Comparison of ENCODE assay signal across 10 mouse cellular contexts in genomic region chr8:70278175-70278574, GRCm38 (mm10). TPM values are rescaled to one million over a fixed set of nuclear protein-coding genes. Genes with fewer than 3 reads are reported as not detected.
A peak's percentile ranks its signal among the peaks of the same experiment; 100 is the strongest.
DNase-seq lines count a peak whose midpoint lies in the region; ATAC-seq and TF ChIP-seq lines count a peak whose summit lies in the region.
"Had no signal": no experiment of that assay in that cellular context is flagged by ENCODE, and none has a peak within 500 bp of the region (broad histone marks: within the 10 kb centered on the region; RNA-seq: fewer than 3 reads in every experiment).

No protein-coding gene starts in this region.

- no peak overlapping the region for H3K4me3 ChIP-seq in cerebellum, adult 2 months (replicated peaks; ENCODE audit: insufficient read depth, low read depth, low read length)
- H3K4me3 ChIP-seq in kidney, embryonic 14.5 days (ENCODE audit: low read length), result no peak overlapping the region
- no peak overlapping the region for H3K4me3 ChIP-seq in stomach, embryonic 15.5 days (replicated peaks)
- H3K4me3 ChIP-seq: forebrain, embryonic 15.5 days had no signal

- WGBS in cerebellum, adult 2 months, result 32% methylated on average over 15 of the region's 15 CpGs
- 52% methylated on average over 15 of the region's 15 CpGs for WGBS in kidney, embryonic 14.5 days
- WGBS in stomach, embryonic 15.5 days, result 53% methylated on average over 15 of the region's 15 CpGs

- no peaks in the 10 kb centered on the region; the same call in 1 of the 2 replicates for H3K9me3 ChIP-seq in kidney, embryonic 14.5 days (ENCODE audit: control insufficient read depth, low read length)
- H3K9me3 ChIP-seq in stomach, embryonic 15.5 days, result no peaks in the 10 kb centered on the region
- H3K9me3 ChIP-seq: forebrain, embryonic 15.5 days had no signal

- no peaks in the 10 kb centered on the region; the same call in 1 of the 2 replicates for H3K4me1 ChIP-seq in cerebellum, adult 2 months (ENCODE audit: control insufficient read depth, insufficient read depth, low read length)
- peaks cover 16% of the 10 kb centered on the region for H3K4me1 ChIP-seq in kidney, embryonic 14.5 days (ENCODE audit: control insufficient read depth, insufficient read depth, low read length)
- peaks cover 14% of the 10 kb centered on the region for H3K4me1 ChIP-seq in stomach, embryonic 15.5 days

- TF ChIP-seq CTCF in cerebellum, adult 2 months (IDR thresholded peaks at IDR 0.05; ENCODE audit: borderline replicate concordance, insufficient read depth, low read depth, low read length), result no peak

- no peak for TF ChIP-seq POLR2A in cerebellum, adult 2 months (IDR thresholded peaks at IDR 0.05; ENCODE audit: borderline replicate concordance, insufficient read depth, low read length)

- no peak for ATAC-seq in kidney, embryonic 14.5 days (ENCODE audit: low FRiP score, low TSS enrichment)
- ATAC-seq in stomach, embryonic 15.5 days (ENCODE audit: insufficient read depth, low FRiP score, low read depth), result no peak
- ATAC-seq: forebrain, embryonic 15.5 days; Patski had no signal

- DNase-seq in cerebellum, adult 2 months, result no peak
- no peak for DNase-seq in cerebellum, postnatal 25 days
- no peak for DNase-seq in kidney, adult 8-10 months
- DNase-seq in right cerebral cortex, adult 18-20 months, result peak; percentile 43
- no peak for DNase-seq in right cerebral cortex, postnatal 4 days
- no peak for DNase-seq in T-cell, adult 2 months (ENCODE audit: low spot score)

- H3K27me3 ChIP-seq in cerebellum, adult 2 months (ENCODE audit: control insufficient read depth, insufficient read depth, low read length), result peaks cover 5% of the 10 kb centered on the region; the same call in 1 of the 2 replicates
- H3K27me3 ChIP-seq in kidney, embryonic 14.5 days (ENCODE audit: control insufficient read depth, insufficient read depth, low read length), result no peaks in the 10 kb centered on the region
- no peaks in the 10 kb centered on the region for H3K27me3 ChIP-seq in stomach, embryonic 15.5 days (replicated peaks)
- H3K27me3 ChIP-seq: forebrain, embryonic 15.5 days; Patski had no signal

- H3K4me2 ChIP-seq in kidney, embryonic 14.5 days (replicated peaks; ENCODE audit: low read depth, low read length), result no peak overlapping the region
- 0 out of 2 replicates have a peak overlapping the region, but pooled peaks have one; percentile 14 for H3K4me2 ChIP-seq in stomach, embryonic 15.5 days
- H3K4me2 ChIP-seq: forebrain, embryonic 15.5 days had no signal

- 0 out of 2 replicates have a peak overlapping the region, but pooled peaks have one; percentile 11 for H3K27ac ChIP-seq in cerebellum, adult 2 months (ENCODE audit: insufficient read depth, low read length)
- H3K27ac ChIP-seq in kidney, embryonic 14.5 days (ENCODE audit: low read depth, low read length), result no peak overlapping the region
- H3K27ac ChIP-seq in stomach, embryonic 15.5 days, result no peak overlapping the region
- H3K27ac ChIP-seq: forebrain, embryonic 15.5 days had no signal

- peak overlapping the region; percentile 28; the same call in 1 of the 2 replicates for H3K9ac ChIP-seq in kidney, embryonic 14.5 days (ENCODE audit: low read depth, low read length)
- H3K9ac ChIP-seq in stomach, embryonic 15.5 days, result no peak overlapping the region
- H3K9ac ChIP-seq: forebrain, embryonic 15.5 days had no signal

- no peaks in the 10 kb centered on the region for H3K36me3 ChIP-seq in kidney, embryonic 14.5 days (ENCODE audit: control insufficient read depth, insufficient read depth, low read length)
- H3K36me3 ChIP-seq in stomach, embryonic 15.5 days, result no peaks in the 10 kb centered on the region
- H3K36me3 ChIP-seq: forebrain, embryonic 15.5 days had no signal

RNA-seq across cellular contexts. Expression of gene Homer3, which starts 4.5 kb away (rescaled TPM):
- 262 and 322 TPM in 2 replicates for polyA plus RNA-seq in cerebellum, adult 2 months (2012; rRNA removed)
- 54.5 and 70.2 TPM in 2 replicates for polyA plus RNA-seq in kidney, embryonic 14.5 days (2014; fragmentation: Nextera tagmentation; extraction: Ambion mirVana)
- 32.7 and 38.9 TPM in 2 replicates for polyA plus RNA-seq in stomach, embryonic 15.5 days (2015; fragmentation: Nextera tagmentation; extraction: Ambion mirVana)

RNA-seq across cellular contexts. Expression of gene Ddx49, which starts 24.1 kb away (rescaled TPM):
- polyA plus RNA-seq in cerebellum, adult 2 months (2012; rRNA removed), result 42.9 and 45.0 TPM in 2 replicates
- polyA plus RNA-seq in kidney, embryonic 14.5 days (2014; fragmentation: Nextera tagmentation; extraction: Ambion mirVana), result 49.9 TPM in 2 replicates
- polyA plus RNA-seq in stomach, embryonic 15.5 days (2015; fragmentation: Nextera tagmentation; extraction: Ambion mirVana), result 46.3 and 49.8 TPM in 2 replicates

RNA-seq across cellular contexts. Expression of gene Cope, which starts 24.1 kb away (rescaled TPM):
- polyA plus RNA-seq in cerebellum, adult 2 months (2012; rRNA removed), result 286 and 287 TPM in 2 replicates
- polyA plus RNA-seq in kidney, embryonic 14.5 days (2014; fragmentation: Nextera tagmentation; extraction: Ambion mirVana), result 322 and 327 TPM in 2 replicates
- 379 and 398 TPM in 2 replicates for polyA plus RNA-seq in stomach, embryonic 15.5 days (2015; fragmentation: Nextera tagmentation; extraction: Ambion mirVana)

RNA-seq across cellular contexts. Expression of gene Cers1, which starts 37.4 kb away (rescaled TPM):
- polyA plus RNA-seq in cerebellum, adult 2 months (2012; rRNA removed), result 55.5 and 56.8 TPM in 2 replicates
- 2.3 and 2.6 TPM in 2 replicates for polyA plus RNA-seq in kidney, embryonic 14.5 days (2014; fragmentation: Nextera tagmentation; extraction: Ambion mirVana)
- polyA plus RNA-seq in stomach, embryonic 15.5 days (2015; fragmentation: Nextera tagmentation; extraction: Ambion mirVana), result 4.2 and 4.4 TPM in 2 replicates

RNA-seq across cellular contexts. Expression of gene Armc6, which starts 43.9 kb away (rescaled TPM):
- polyA plus RNA-seq in cerebellum, adult 2 months (2012; rRNA removed), result 45.8 and 46.7 TPM in 2 replicates
- 23.2 and 24.8 TPM in 2 replicates for polyA plus RNA-seq in kidney, embryonic 14.5 days (2014; fragmentation: Nextera tagmentation; extraction: Ambion mirVana)
- polyA plus RNA-seq in stomach, embryonic 15.5 days (2015; fragmentation: Nextera tagmentation; extraction: Ambion mirVana), result 21.7 and 26.4 TPM in 2 replicates
